Mouse (Mus musculus): ENCODE measurements around the gene Nacc2.

DNA sequence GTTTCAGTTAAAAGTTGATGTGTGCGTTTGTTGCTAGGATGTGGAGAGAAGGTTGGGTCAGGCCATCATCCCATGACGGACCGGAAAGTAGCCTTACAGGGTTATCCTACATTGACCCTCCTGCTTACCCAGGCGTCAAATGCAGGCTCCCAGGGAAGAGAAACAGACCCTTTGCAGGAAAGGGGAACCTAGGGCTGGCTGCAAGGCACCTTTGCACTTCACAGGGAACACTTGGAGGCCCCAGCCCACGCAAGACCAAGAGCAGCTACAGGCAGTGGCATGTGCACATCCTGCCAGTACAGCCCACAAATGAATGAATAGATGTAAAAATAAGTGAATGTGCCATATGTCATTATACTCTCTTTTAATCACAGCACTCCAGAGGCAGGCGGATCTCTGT is 17.9 kb upstream of the Nacc2 start:
- TF ChIP-seq POLR2A (IDR thresholded peaks at IDR 0.05; ENCODE audit: low read depth, low read length) (no peak), CTCF (IDR thresholded peaks at IDR 0.05; ENCODE audit: extremely low read depth, insufficient read depth, insufficient read length, insufficient replicate concordance) (no peak)

Data from spleen, adult 2 months (tissue).